Mouse (Mus musculus) liver, embryonic 12.5 days (tissue): ENCODE measurements around the gene Ccdc114. TPM values are rescaled to one million over a fixed set of nuclear protein-coding genes. Genes with fewer than 3 reads are reported as not detected.
A peak's percentile ranks its signal among the peaks of the same experiment; 100 is the strongest.
"Not testable (repeated sequence)": the region's sequence is repeated elsewhere in the genome, so short reads cannot be mapped to it uniquely, and the experiment has no call there.

Experiments
- ATAC-seq: fragments of 200-750 bp; cut with Nextera tagmentation; 2 replicates; pipeline ENCODE4 v1.8.0; 2017; ENCODE audit warnings: moderate number of reproducible peaks, mild to moderate bottlenecking, moderate library complexity
- H3K27ac ChIP-seq: fragments of 300-500 bp; sonication (generic); 2 replicates; pipeline ENCODE4 v1.5.1; 2016; ENCODE audit warnings: mild to moderate bottlenecking
- H3K27me3 ChIP-seq: fragments of 300-500 bp; sonication (generic); replicated peaks from 2 replicates; pipeline ENCODE4 v1.6.1; 2016; ENCODE audit warnings: mild to moderate bottlenecking, moderate library complexity
- H3K36me3 ChIP-seq: fragments of 300-500 bp; sonication (generic); 2 replicates; pipeline ENCODE4 v1.6.1; 2016; ENCODE audit warnings: mild to moderate bottlenecking, moderate library complexity
- H3K4me1 ChIP-seq: fragments of 300-500 bp; sonication (generic); 2 replicates; pipeline ENCODE4 v1.6.1; 2016
- H3K4me2 ChIP-seq: fragments of 300-500 bp; sonication (generic); 2 replicates; pipeline ENCODE4 v1.6.1; 2016; ENCODE audit warnings: mild to moderate bottlenecking, moderate library complexity
- H3K4me3 ChIP-seq: fragments of 300-500 bp; sonication (generic); 2 replicates; pipeline ENCODE4 v1.5.1; 2016; ENCODE audit warnings: mild to moderate bottlenecking, moderate library complexity
- H3K9ac ChIP-seq: fragments of 300-500 bp; sonication (generic); 2 replicates; pipeline ENCODE4 v1.6.1; 2016; ENCODE audit warnings: mild to moderate bottlenecking, moderate library complexity
- H3K9me3 ChIP-seq: fragments of 300-500 bp; sonication (generic); replicated peaks from 2 replicates; pipeline ENCODE4 v1.6.1; 2016; ENCODE audit warnings: mild to moderate bottlenecking, moderate library complexity
- WGBS: fragments of 180-500 bp; shearing (Covaris S2); methylation state at CpG from one replicate; pipeline ENCODE4 v1.1.7; 2016; ENCODE audit not compliant: insufficient replicate concordance; 5-methylcytosine and 5-hydroxymethylcytosine counted together
- polyA plus RNA-seq: library from polyadenylated mRNA; unstranded; fragments of >200 nt; fragmentation: Nextera tagmentation; extraction: Ambion mirVana; gene quantifications from 2 replicates; pipeline ENCODE4 v1.2.1, GENCODE M21; 2016

The Ccdc114 gene
- polyA plus RNA-seq, 1 experiment from 2014 or later = 1.6 TPM

GRCm38 (mm10) chr7:45919761-45920160 lies 4.1 kb upstream of the Ccdc114 start:
- WGBS = 56% methylated on average over 4 of the region's 4 CpGs
- peak overlapping the region; percentile 81 for H3K4me2 ChIP-seq
- 0 out of 2 replicates have a peak overlapping the region, but pooled peaks have one; percentile 53 for H3K4me3 ChIP-seq
- H3K9me3 ChIP-seq = no peaks in the 10 kb centered on the region
- ATAC-seq = no peak
- peak overlapping the region; percentile 90 for H3K27ac ChIP-seq
- H3K27me3 ChIP-seq = no peaks in the 10 kb centered on the region
- peaks cover 25% of the 10 kb centered on the region for H3K36me3 ChIP-seq
- peak overlapping the region; percentile 65; the same call in 1 of the 2 replicates for H3K9ac ChIP-seq
- H3K4me1 ChIP-seq = peaks cover 85% of the 10 kb centered on the region

GRCm38 (mm10) chr7:45920583-45921241 lies 3.2 kb upstream of the Ccdc114 start:
- Histone ChIP-seq H3K4me2 (peak overlapping the region; percentile 81), H3K4me3 (peak overlapping the region; percentile 53), H3K4me1 (peaks cover 86% of the 10 kb centered on the region), H3K27ac (peak overlapping the region; percentile 90), H3K9ac (peak overlapping the region; percentile 65), H3K36me3 (peaks cover 17% of the 10 kb centered on the region), H3K9me3 (no peaks in the 10 kb centered on the region), H3K27me3 (no peaks in the 10 kb centered on the region)
- no peak for ATAC-seq
- 21% methylated on average over 9 of the region's 9 CpGs for WGBS

DNA sequence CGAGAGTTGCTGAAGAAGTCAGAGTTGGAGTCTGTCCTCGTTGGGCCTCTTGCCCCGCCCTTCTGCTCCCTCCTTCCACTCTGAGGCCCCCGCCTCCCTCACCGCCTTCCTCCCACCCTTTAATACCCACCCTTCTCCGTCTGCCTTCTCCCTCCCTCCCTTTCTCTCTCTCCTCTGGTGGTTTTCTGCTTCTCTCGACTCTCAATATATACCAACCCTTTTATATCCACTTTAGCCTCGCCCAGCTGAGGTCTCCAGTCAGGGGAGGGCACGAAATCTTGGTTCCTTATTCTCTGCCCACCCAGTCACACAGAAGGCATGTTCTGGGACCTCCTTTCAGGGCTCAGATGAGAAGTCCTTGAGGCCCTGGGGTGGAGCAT lies 2.6 kb upstream of the Ccdc114 start, which contains the start of gene Emp3:
TSS of gene Emp3 (minus strand) at position 163 of the 380 bp plus-strand sequence.
- Histone ChIP-seq H3K9ac (peak within 1 kb of the TSS; percentile 65), H3K36me3 (peaks cover 13% of the 10 kb centered on the region), H3K9me3 (no peaks in the 10 kb centered on the region), H3K27ac (peak within 1 kb of the TSS; percentile 90), H3K4me3 (peak within 1 kb of the TSS; percentile 53), H3K27me3 (no peaks in the 10 kb centered on the region), H3K4me2 (peak within 1 kb of the TSS; percentile 81), H3K4me1 (peaks cover 81% of the 10 kb centered on the region)
- 11% methylated on average over 9 of the region's 9 CpGs for WGBS
- peak; percentile 51 for ATAC-seq

- Histone ChIP-seq H3K9ac (peak overlapping the region; percentile 17; the same call in 1 of the 2 replicates), H3K27ac (peak overlapping the region; percentile 90), H3K36me3 (peaks cover 13% of the 10 kb centered on the region), H3K9me3 (no peaks in the 10 kb centered on the region), H3K4me2 (peak overlapping the region; percentile 81), H3K4me3 (no peak overlapping the region), H3K27me3 (no peaks in the 10 kb centered on the region), H3K4me1 (peaks cover 73% of the 10 kb centered on the region)
- 63% methylated on average over 12 of the region's 12 CpGs for WGBS
- no peak for ATAC-seq
Measured at GRCm38 (mm10) chr7:45921950-45922600, 1.8 kb upstream of the Ccdc114 start.

- Histone ChIP-seq H3K4me1 (peaks cover 62% of the 10 kb centered on the region), H3K4me2 (peak overlapping the region; percentile 81), H3K4me3 (peak overlapping the region; percentile 54), H3K9me3 (no peaks in the 10 kb centered on the region), H3K27me3 (0 out of 2 replicates have a peak, but pooled peaks cover 4% of the 10 kb centered on the region), H3K9ac (peak overlapping the region; percentile 53; the same call in 1 of the 2 replicates), H3K27ac (peak overlapping the region; percentile 90), H3K36me3 (peaks cover 5% of the 10 kb centered on the region)
- WGBS = under 1% methylated on average over 37 of the region's 37 CpGs
- ATAC-seq = peak; percentile 83
Measured at GRCm38 (mm10) chr7:45922928-45923761, 727 bp upstream of the Ccdc114 start.

GRCm38 (mm10) chr7:45924429-45924816 lies 551 bp downstream of the Ccdc114 start:
- ATAC-seq = no peak
- peak overlapping the region; percentile 66 for H3K9ac ChIP-seq
- no peaks in the 10 kb centered on the region for H3K36me3 ChIP-seq
- H3K9me3 ChIP-seq = no peaks in the 10 kb centered on the region
- 5% methylated on average over 14 of the region's 14 CpGs for WGBS
- peak overlapping the region; percentile 81 for H3K4me2 ChIP-seq
- peak overlapping the region; percentile 54 for H3K4me3 ChIP-seq
- H3K27me3 ChIP-seq = peaks cover 7% of the 10 kb centered on the region; the same call in 1 of the 2 replicates
- peaks cover 62% of the 10 kb centered on the region for H3K4me1 ChIP-seq
- peak overlapping the region; percentile 90 for H3K27ac ChIP-seq

DNA sequence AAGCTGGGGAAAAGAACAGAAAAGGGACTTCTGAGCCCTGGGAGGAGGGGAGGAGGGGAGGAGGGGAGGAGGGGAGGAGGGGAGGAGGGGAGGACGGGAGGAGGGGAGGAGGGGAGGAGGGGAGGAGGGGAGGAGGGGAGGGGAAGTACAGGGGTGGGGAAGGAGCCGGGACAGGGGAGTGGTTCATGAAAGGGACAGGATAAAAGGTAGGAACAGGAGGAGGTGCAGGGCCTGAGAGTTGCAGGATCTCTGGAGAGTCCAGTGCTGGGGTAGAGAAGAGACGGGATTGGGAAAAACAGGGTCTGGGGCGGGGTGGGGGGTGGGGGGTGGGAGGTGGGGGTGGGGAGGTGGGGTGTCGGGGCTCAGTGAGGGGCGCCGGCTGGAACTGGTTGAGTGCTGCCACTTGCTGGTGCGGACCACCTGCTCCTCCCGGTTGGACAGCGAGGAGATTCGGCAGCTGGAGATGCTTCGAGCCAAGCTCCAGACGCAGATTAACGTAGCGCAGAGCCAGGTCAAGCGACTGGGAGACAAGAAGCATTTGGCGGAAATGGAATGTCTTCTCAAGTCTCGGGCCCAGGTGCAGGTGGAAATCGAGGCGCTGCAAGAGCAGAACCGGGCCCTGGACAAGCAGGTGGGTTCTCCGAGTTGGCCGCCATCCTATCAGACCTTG lies 4.9 kb downstream of the Ccdc114 start:
- no peak overlapping the region for H3K4me3 ChIP-seq
- H3K27ac ChIP-seq = no peak overlapping the region
- peaks cover 7% of the 10 kb centered on the region; the same call in 1 of the 2 replicates for H3K27me3 ChIP-seq
- no peak overlapping the region for H3K9ac ChIP-seq
- H3K4me2 ChIP-seq = no peak overlapping the region
- no peak for ATAC-seq
- H3K9me3 ChIP-seq = peaks cover 7% of the 10 kb centered on the region; the same call in 1 of the 2 replicates
- H3K36me3 ChIP-seq = no peaks in the 10 kb centered on the region
- H3K4me1 ChIP-seq = peaks cover 19% of the 10 kb centered on the region
- WGBS = 31% methylated on average over 19 of the region's 23 CpGs

- H3K9ac ChIP-seq = no peak overlapping the region
- H3K27me3 ChIP-seq = peaks cover 7% of the 10 kb centered on the region; the same call in 1 of the 2 replicates
- H3K27ac ChIP-seq = no peak overlapping the region
- no peak overlapping the region for H3K4me2 ChIP-seq
- WGBS = 90% methylated on average over 1 of the region's 1 CpGs
- H3K4me3 ChIP-seq = no peak overlapping the region
- H3K36me3 ChIP-seq = no peaks in the 10 kb centered on the region
- no peak for ATAC-seq
- peaks cover 10% of the 10 kb centered on the region for H3K4me1 ChIP-seq
- peaks cover 7% of the 10 kb centered on the region; the same call in 1 of the 2 replicates for H3K9me3 ChIP-seq
Measured at GRCm38 (mm10) chr7:45929688-45930087, 5.8 kb downstream of the Ccdc114 start.

- not testable (repeated sequence) for ATAC-seq, H3K27me3 ChIP-seq, H3K9ac ChIP-seq, H3K9me3 ChIP-seq, H3K4me2 ChIP-seq, H3K36me3 ChIP-seq, H3K4me3 ChIP-seq, H3K27ac ChIP-seq, H3K4me1 ChIP-seq
- 80% methylated on average over 12 of the region's 12 CpGs for WGBS
Measured at GRCm38 (mm10) chr7:45933766-45934165, 9.9 kb downstream of the Ccdc114 start.

GRCm38 (mm10) chr7:45935114-45935513 lies 11.2 kb downstream of the Ccdc114 start:
- H3K4me1 ChIP-seq = no peaks in the 10 kb centered on the region; the same call in 1 of the 2 replicates
- no peak overlapping the region for H3K27ac ChIP-seq

GRCm38 (mm10) chr7:45939836-45940235 lies 16.0 kb downstream of the Ccdc114 start:
- Histone ChIP-seq H3K36me3 (no peaks in the 10 kb centered on the region), H3K27me3 (0 out of 2 replicates have a peak, but pooled peaks cover 5% of the 10 kb centered on the region), H3K4me3 (no peak overlapping the region), H3K4me1 (no peaks in the 10 kb centered on the region; the same call in 1 of the 2 replicates), H3K27ac (no peak overlapping the region), H3K9me3 (no peaks in the 10 kb centered on the region), H3K9ac (no peak overlapping the region), H3K4me2 (no peak overlapping the region)
- WGBS = 45% methylated on average over 2 of the region's 2 CpGs
- ATAC-seq = no peak

More at GRCm38 (mm10) chr7:45935114-45935513, 11.2 kb downstream of the Ccdc114 start:
- no peaks in the 10 kb centered on the region for H3K36me3 ChIP-seq
- 0 out of 2 replicates have a peak, but pooled peaks cover 5% of the 10 kb centered on the region for H3K27me3 ChIP-seq
- H3K4me2 ChIP-seq = no peak overlapping the region
- peaks cover 7% of the 10 kb centered on the region; the same call in 1 of the 2 replicates for H3K9me3 ChIP-seq
- no peak for ATAC-seq
- WGBS = 17% methylated on average over 7 of the region's 7 CpGs
- no peak overlapping the region for H3K9ac ChIP-seq
- H3K4me3 ChIP-seq = no peak overlapping the region
